Mouse (Mus musculus): ENCODE data around the gene Chsy1. TPM values are rescaled to one million over a fixed set of nuclear protein-coding genes. Genes with fewer than 3 reads are reported as not detected.

Chsy1 gene
- polyA plus RNA-seq, 1 experiment = 1.8 TPM

DNA sequence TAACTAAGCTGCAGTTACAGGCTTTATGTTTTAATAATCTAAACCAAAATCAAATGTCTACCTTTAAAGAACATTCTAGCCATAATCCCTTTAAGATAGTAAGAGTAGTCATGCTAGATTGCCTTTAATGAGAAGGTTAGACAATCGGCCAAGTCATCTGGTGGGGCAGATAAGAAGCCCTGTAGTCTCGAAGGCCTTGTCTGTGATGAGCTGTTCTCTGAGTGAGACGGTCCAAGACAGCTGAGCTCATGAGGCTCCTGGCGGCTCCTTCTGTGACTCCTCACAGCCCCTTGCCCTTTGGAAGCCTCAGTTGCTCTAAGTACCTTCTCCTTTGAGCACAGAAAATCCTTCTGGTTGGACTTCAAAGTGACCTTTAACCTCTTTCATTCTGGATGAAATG, 67.6 kb downstream of the Chsy1 start:
- Histone ChIP-seq H3K4me3 (ENCODE audit: control insufficient read depth, low read depth, low read length) (no peak overlapping the region), H3K27me3 (ENCODE audit: control insufficient read depth, insufficient read depth, low read length) (no peaks in the 10 kb centered on the region), H3K4me1 (ENCODE audit: control insufficient read depth, insufficient read depth, low read length) (no peaks in the 10 kb centered on the region), H3K36me3 (ENCODE audit: control insufficient read depth, insufficient read depth, low read length) (no peaks in the 10 kb centered on the region), H3K27ac (ENCODE audit: control insufficient read depth, insufficient read depth, low read depth, low read length) (no peak overlapping the region)
- no peak for TF ChIP-seq CTCF (IDR thresholded peaks at IDR 0.05; ENCODE audit: control insufficient read depth, insufficient read depth, insufficient replicate concordance, low read depth, low read length)
- no peak for TF ChIP-seq POLR2A (IDR thresholded peaks at IDR 0.05; ENCODE audit: control insufficient read depth, low read depth, low read length)

DNA sequence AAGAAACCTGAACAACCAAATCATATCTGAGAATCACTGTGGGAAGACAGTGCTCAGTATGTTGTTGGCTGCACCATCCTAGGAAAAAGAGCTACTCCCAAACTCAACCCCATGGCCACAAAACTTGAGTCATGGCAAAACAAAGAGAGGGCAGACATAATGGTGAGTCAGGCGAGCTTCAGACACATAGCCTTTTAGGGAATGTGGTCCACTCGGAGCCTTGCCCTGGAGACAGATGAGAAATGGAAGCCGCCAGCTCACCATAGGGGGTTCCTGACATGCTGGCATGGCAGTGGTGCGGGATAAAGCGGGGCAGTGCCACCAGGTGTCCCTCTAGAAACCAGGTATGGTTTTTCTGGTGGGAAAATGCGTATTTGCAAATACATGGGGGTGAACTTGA, 68.8 kb downstream of the Chsy1 start:
- Histone ChIP-seq H3K27me3 (ENCODE audit: control insufficient read depth, insufficient read depth, low read length) (no peaks in the 10 kb centered on the region), H3K36me3 (ENCODE audit: control insufficient read depth, insufficient read depth, low read length) (no peaks in the 10 kb centered on the region), H3K4me1 (ENCODE audit: control insufficient read depth, insufficient read depth, low read length) (no peaks in the 10 kb centered on the region), H3K4me3 (ENCODE audit: control insufficient read depth, low read depth, low read length) (no peak overlapping the region), H3K27ac (ENCODE audit: control insufficient read depth, insufficient read depth, low read depth, low read length) (no peak overlapping the region)
- no peak for TF ChIP-seq CTCF (IDR thresholded peaks at IDR 0.05; ENCODE audit: control insufficient read depth, insufficient read depth, insufficient replicate concordance, low read depth, low read length)
- no peak for TF ChIP-seq POLR2A (IDR thresholded peaks at IDR 0.05; ENCODE audit: control insufficient read depth, low read depth, low read length)

DNA sequence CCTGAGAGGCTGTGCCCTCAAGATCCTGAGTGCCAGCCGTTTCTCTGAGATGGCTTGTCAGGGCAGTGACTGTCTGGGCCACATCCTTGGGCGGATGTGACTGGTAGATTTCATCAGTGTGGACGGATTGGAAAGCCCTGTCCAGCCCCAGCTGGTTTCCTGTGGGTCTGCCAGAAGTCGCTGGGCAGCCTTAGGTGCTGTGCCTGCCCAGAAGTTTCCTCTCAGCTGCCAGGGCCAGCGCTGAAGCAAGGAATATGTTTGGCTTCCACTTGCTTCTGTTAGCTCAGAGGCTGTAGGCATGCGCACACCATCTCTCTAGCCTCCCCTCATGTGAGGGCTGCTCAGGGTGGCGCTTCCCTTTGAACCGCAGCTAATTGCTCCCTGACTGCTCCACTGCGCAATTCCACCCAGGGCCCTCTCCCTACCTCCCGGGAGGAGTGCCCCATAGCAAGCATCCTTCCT, 69.8 kb downstream of the Chsy1 start:
- TF ChIP-seq CTCF (IDR thresholded peaks at IDR 0.05; ENCODE audit: control insufficient read depth, insufficient read depth, insufficient replicate concordance, low read depth, low read length) = no peak
- no peak for TF ChIP-seq POLR2A (IDR thresholded peaks at IDR 0.05; ENCODE audit: control insufficient read depth, low read depth, low read length)
- no peaks in the 10 kb centered on the region for H3K27me3 ChIP-seq (ENCODE audit: control insufficient read depth, insufficient read depth, low read length)
- no peaks in the 10 kb centered on the region for H3K36me3 ChIP-seq (ENCODE audit: control insufficient read depth, insufficient read depth, low read length)
- H3K27ac ChIP-seq (ENCODE audit: control insufficient read depth, insufficient read depth, low read depth, low read length) = no peak overlapping the region
- H3K4me1 ChIP-seq (ENCODE audit: control insufficient read depth, insufficient read depth, low read length) = no peaks in the 10 kb centered on the region
- H3K4me3 ChIP-seq (ENCODE audit: control insufficient read depth, low read depth, low read length) = no peak overlapping the region

DNA sequence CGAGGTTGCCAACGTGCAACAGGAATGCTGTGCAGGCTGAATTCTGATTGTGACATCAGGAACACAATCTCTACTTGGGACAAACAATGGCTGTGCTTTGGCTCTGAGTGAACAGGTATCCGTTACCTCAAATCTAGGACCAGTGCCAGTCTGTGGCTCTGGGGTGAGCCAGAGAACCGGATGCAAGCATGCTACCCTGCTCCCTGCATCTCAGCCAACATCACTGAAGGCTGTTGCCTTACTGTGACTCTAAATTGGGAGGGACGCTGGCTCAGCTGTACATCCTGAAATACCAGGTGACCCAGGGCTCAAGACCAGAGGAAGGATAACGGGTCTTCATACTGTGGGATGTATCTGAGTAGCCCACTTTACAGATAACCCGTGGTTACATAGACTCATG, 70.4 kb downstream of the Chsy1 start:
- H3K4me1 ChIP-seq (ENCODE audit: control insufficient read depth, insufficient read depth, low read length) = no peaks in the 10 kb centered on the region
- H3K36me3 ChIP-seq (ENCODE audit: control insufficient read depth, insufficient read depth, low read length) = no peaks in the 10 kb centered on the region
- no peak for TF ChIP-seq POLR2A (IDR thresholded peaks at IDR 0.05; ENCODE audit: control insufficient read depth, low read depth, low read length)
- TF ChIP-seq CTCF (IDR thresholded peaks at IDR 0.05; ENCODE audit: control insufficient read depth, insufficient read depth, insufficient replicate concordance, low read depth, low read length) = no peak
- no peak overlapping the region for H3K4me3 ChIP-seq (ENCODE audit: control insufficient read depth, low read depth, low read length)
- H3K27ac ChIP-seq (ENCODE audit: control insufficient read depth, insufficient read depth, low read depth, low read length) = no peak overlapping the region
- no peaks in the 10 kb centered on the region for H3K27me3 ChIP-seq (ENCODE audit: control insufficient read depth, insufficient read depth, low read length)

DNA sequence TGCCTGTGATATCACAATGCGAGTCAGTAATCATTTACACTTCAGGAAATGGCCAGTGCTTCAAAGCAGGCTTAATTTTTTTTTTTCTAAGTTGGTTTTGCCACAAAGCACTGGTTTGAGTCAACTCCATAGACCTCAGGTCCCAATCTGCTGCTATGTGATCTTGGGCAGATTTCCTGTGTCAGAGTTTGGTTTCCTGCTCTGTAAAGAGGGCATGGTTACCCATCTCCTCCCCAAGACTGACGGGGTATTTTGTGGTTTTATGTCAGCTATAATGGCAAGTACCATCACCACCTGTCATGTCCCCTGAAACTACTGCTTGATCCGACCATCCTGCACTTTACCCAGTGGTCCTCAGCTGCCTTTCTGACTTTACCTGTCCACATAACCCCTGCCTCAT, 70.9 kb downstream of the Chsy1 start:
- no peaks in the 10 kb centered on the region for H3K36me3 ChIP-seq (ENCODE audit: control insufficient read depth, insufficient read depth, low read length)
- no peaks in the 10 kb centered on the region for H3K4me1 ChIP-seq (ENCODE audit: control insufficient read depth, insufficient read depth, low read length)
- TF ChIP-seq POLR2A (IDR thresholded peaks at IDR 0.05; ENCODE audit: control insufficient read depth, low read depth, low read length) = no peak
- no peak for TF ChIP-seq CTCF (IDR thresholded peaks at IDR 0.05; ENCODE audit: control insufficient read depth, insufficient read depth, insufficient replicate concordance, low read depth, low read length)
- no peaks in the 10 kb centered on the region for H3K27me3 ChIP-seq (ENCODE audit: control insufficient read depth, insufficient read depth, low read length)
- no peak overlapping the region for H3K4me3 ChIP-seq (ENCODE audit: control insufficient read depth, low read depth, low read length)
- no peak overlapping the region for H3K27ac ChIP-seq (ENCODE audit: control insufficient read depth, insufficient read depth, low read depth, low read length)

GRCm38 (mm10) chr7:66180711-66181365, 71.5 kb downstream of the Chsy1 start:
- no peaks in the 10 kb centered on the region for H3K4me1 ChIP-seq (ENCODE audit: control insufficient read depth, insufficient read depth, low read length)
- H3K4me3 ChIP-seq (ENCODE audit: control insufficient read depth, low read depth, low read length) = no peak overlapping the region
- no peaks in the 10 kb centered on the region for H3K36me3 ChIP-seq (ENCODE audit: control insufficient read depth, insufficient read depth, low read length)
- no peaks in the 10 kb centered on the region for H3K27me3 ChIP-seq (ENCODE audit: control insufficient read depth, insufficient read depth, low read length)
- TF ChIP-seq CTCF (IDR thresholded peaks at IDR 0.05; ENCODE audit: control insufficient read depth, insufficient read depth, insufficient replicate concordance, low read depth, low read length) (no peak), POLR2A (IDR thresholded peaks at IDR 0.05; ENCODE audit: control insufficient read depth, low read depth, low read length) (no peak)
- H3K27ac ChIP-seq (ENCODE audit: control insufficient read depth, insufficient read depth, low read depth, low read length) = no peak overlapping the region

DNA sequence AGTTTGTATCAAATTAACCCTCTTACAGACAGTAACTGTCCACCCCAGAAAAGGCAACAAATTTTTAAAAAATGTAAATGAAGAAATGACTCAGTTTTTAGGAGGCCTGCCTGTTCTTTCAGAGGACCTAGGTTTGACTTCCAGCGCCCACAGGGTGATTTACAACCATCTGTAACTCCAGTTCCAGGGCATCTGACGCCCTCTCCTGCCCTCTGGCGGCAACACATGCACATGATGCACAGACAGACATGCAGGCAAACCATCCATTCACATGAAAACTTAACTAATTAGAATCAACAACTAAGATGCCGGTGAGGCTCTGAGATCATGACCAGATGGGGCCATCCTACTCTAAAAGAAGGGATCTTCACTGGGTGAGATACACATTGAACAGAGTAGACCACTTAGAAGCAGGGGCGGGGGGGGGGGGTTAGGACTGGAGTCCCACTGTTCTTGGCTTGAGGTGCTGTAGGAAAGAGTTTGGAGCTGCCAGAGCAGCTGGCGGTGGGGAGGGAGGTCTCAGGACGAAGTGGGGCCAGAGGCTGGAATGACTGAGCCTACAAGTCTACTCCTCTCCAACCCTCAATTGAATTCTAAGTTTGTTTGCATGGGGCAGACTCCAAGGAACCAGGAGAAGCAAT, 72.9 kb downstream of the Chsy1 start:
- Histone ChIP-seq H3K36me3 (ENCODE audit: control insufficient read depth, insufficient read depth, low read length) (no peaks in the 10 kb centered on the region), H3K4me1 (ENCODE audit: control insufficient read depth, insufficient read depth, low read length) (no peaks in the 10 kb centered on the region), H3K27me3 (ENCODE audit: control insufficient read depth, insufficient read depth, low read length) (no peaks in the 10 kb centered on the region), H3K27ac (ENCODE audit: control insufficient read depth, insufficient read depth, low read depth, low read length) (no peak overlapping the region), H3K4me3 (ENCODE audit: control insufficient read depth, low read depth, low read length) (no peak overlapping the region)
- TF ChIP-seq CTCF (IDR thresholded peaks at IDR 0.05; ENCODE audit: control insufficient read depth, insufficient read depth, insufficient replicate concordance, low read depth, low read length) (no peak), POLR2A (IDR thresholded peaks at IDR 0.05; ENCODE audit: control insufficient read depth, low read depth, low read length) (no peak)

All from testis, adult 2 months (tissue).